ENCODE assay signal across 39 mouse cellular contexts in the genomic region with DNA sequence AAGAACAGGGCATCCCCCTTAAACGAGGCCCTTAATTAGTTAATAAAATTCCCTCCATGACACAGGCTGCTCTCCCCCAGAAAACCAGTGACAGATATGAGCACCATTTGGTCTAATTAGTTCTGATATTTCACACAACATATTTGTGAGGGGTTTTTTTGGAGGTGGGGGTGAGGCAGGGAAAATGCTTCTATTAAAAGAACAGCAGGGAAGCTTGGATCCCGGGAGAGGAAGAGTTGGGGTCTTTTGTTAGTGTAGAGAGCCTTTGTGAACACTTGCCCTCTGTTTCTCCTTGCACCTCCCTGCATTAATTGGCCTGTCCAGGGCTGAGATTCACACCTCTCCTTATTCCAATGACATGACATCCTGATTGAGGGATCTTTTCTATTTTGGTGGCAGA. TPM values are rescaled to one million over a fixed set of nuclear protein-coding genes. Genes with fewer than 3 reads are reported as not detected.
DNase-seq lines count a peak whose midpoint lies in the region; ATAC-seq and TF ChIP-seq lines count a peak whose summit lies in the region.
"Had no signal": no experiment of that assay in that cellular context is flagged by ENCODE, and none has a peak within 500 bp of the region (broad histone marks: within the 10 kb centered on the region; RNA-seq: fewer than 3 reads in every experiment).

No protein-coding gene starts in this region.

- no peak for TF ChIP-seq CTCF in forebrain, postnatal 0 days (IDR thresholded peaks at IDR 0.05; ENCODE audit: low read depth)
- no peak for TF ChIP-seq CTCF in kidney, adult 2 months (conservative IDR thresholded peaks at IDR 0.05; ENCODE audit: insufficient read depth, insufficient read length, low read depth, low read length)

- no peak overlapping the region for H3K9ac ChIP-seq in forebrain, embryonic 11.5 days (ENCODE audit: low read length)
- H3K9ac ChIP-seq in forebrain, embryonic 12.5 days = no peak overlapping the region
- H3K9ac ChIP-seq in forebrain, postnatal 0 days = no peak overlapping the region
- H3K9ac ChIP-seq: heart, embryonic 12.5 days; hindbrain, embryonic 14.5 days; kidney, embryonic 15.5 days; liver, embryonic 14.5 days; lung, embryonic 14.5 days had no signal

- H3K4me3 ChIP-seq in forebrain, embryonic 11.5 days (ENCODE audit: low read depth, low read length) = no peak overlapping the region
- H3K4me3 ChIP-seq in forebrain, embryonic 10.5 days = no peak overlapping the region
- H3K4me3 ChIP-seq in forebrain, embryonic 12.5 days (replicated peaks) = no peak overlapping the region
- H3K4me3 ChIP-seq in forebrain, postnatal 0 days (ENCODE audit: low read depth, low read length) = no peak overlapping the region
- H3K4me3 ChIP-seq in kidney, adult 2 months (ENCODE audit: insufficient read depth, low read depth, low read length) = no peak overlapping the region
- H3K4me3 ChIP-seq: erythroblast, embryonic 14.5 days; heart, adult 2 months; heart, embryonic 12.5 days; kidney, embryonic 15.5 days had no signal

- 15% methylated on average over 2 of the region's 2 CpGs for WGBS in forebrain, embryonic 11.5 days
- WGBS in forebrain, embryonic 10.5 days = 29% methylated on average over 2 of the region's 2 CpGs
- WGBS in forebrain, embryonic 12.5 days = 9% methylated on average over 2 of the region's 2 CpGs
- WGBS in forebrain, postnatal 0 days = 11% methylated on average over 2 of the region's 2 CpGs
- 29% methylated on average over 2 of the region's 2 CpGs for WGBS in kidney, adult 2 months

- H3K27me3 ChIP-seq in forebrain, embryonic 11.5 days (ENCODE audit: control insufficient read depth, insufficient read depth, low read length) = no peaks in the 10 kb centered on the region
- H3K27me3 ChIP-seq in forebrain, embryonic 10.5 days (ENCODE audit: poor library complexity, severe bottlenecking) = no peaks in the 10 kb centered on the region
- no peaks in the 10 kb centered on the region for H3K27me3 ChIP-seq in forebrain, embryonic 12.5 days
- no peaks in the 10 kb centered on the region for H3K27me3 ChIP-seq in forebrain, postnatal 0 days (ENCODE audit: insufficient read depth, low read length)
- no peaks in the 10 kb centered on the region for H3K27me3 ChIP-seq in kidney, adult 2 months (replicated peaks; ENCODE audit: control insufficient read depth, insufficient read depth, low read length)
- H3K27me3 ChIP-seq: heart, embryonic 12.5 days; kidney, embryonic 15.5 days had no signal

- peak; percentile 42; the same call in 1 of the 2 replicates for ATAC-seq in forebrain, embryonic 11.5 days (replicated peaks; ENCODE audit: low FRiP score)
- peak; percentile 36; the same call in 1 of the 2 replicates for ATAC-seq in forebrain, embryonic 12.5 days (ENCODE audit: low FRiP score)
- peak; percentile 59 for ATAC-seq in forebrain, postnatal 0 days
- ATAC-seq: intestine, postnatal 0 days had no signal

- no peaks in the 10 kb centered on the region for H3K9me3 ChIP-seq in forebrain, embryonic 11.5 days (ENCODE audit: control insufficient read depth, low read length)
- no peaks in the 10 kb centered on the region for H3K9me3 ChIP-seq in forebrain, embryonic 10.5 days
- no peaks in the 10 kb centered on the region for H3K9me3 ChIP-seq in forebrain, embryonic 12.5 days
- H3K9me3 ChIP-seq in forebrain, postnatal 0 days (ENCODE audit: low read length) = no peaks in the 10 kb centered on the region
- H3K9me3 ChIP-seq: G1E; heart, embryonic 12.5 days; kidney, embryonic 15.5 days had no signal

- H3K36me3 ChIP-seq in forebrain, embryonic 11.5 days (ENCODE audit: control insufficient read depth, insufficient read depth, low read length) = no peaks in the 10 kb centered on the region
- H3K36me3 ChIP-seq in forebrain, embryonic 10.5 days (replicated peaks) = no peaks in the 10 kb centered on the region
- H3K36me3 ChIP-seq in forebrain, embryonic 12.5 days (replicated peaks) = no peaks in the 10 kb centered on the region
- H3K36me3 ChIP-seq in forebrain, postnatal 0 days (ENCODE audit: insufficient read depth) = no peaks in the 10 kb centered on the region
- no peaks in the 10 kb centered on the region for H3K36me3 ChIP-seq in kidney, adult 2 months (ENCODE audit: control insufficient read depth, insufficient read depth, low read length)
- H3K36me3 ChIP-seq: G1E; heart, embryonic 12.5 days; kidney, embryonic 15.5 days had no signal

- no peak for DNase-seq in forebrain, embryonic 11.5 days (ENCODE audit: low spot score)
- no peak for DNase-seq in forebrain, embryonic 10.5 days (ENCODE audit: extremely low spot score, low spot score)
- peak; percentile 21 to 30 for DNase-seq in layer of hippocampus, postnatal 10 days (ENCODE audit: low spot score in 2 of 2)
- DNase-seq in layer of hippocampus, adult 9-10 months (ENCODE audit: low spot score) = no peak
- DNase-seq in forebrain, postnatal 0 days = peak; percentile 21
- DNase-seq in embryo, embryonic 10.5 days (ENCODE audit: low spot score) = no peak
- no peak for DNase-seq in kidney, adult 2 months
- DNase-seq: adrenal gland, postnatal 14 days; cerebellum, adult 18-20 months; cerebellum, postnatal 10 days; gastrocnemius, postnatal 25 days; heart, adult 2 months; kidney, postnatal 25 days; liver; lung, embryonic 14.5 days; lung, postnatal 14 days; midbrain, embryonic 14.5 days; right cerebral cortex, postnatal 4 days; thymus, postnatal 14 days had no signal

- TF ChIP-seq POLR2A in kidney, adult 2 months (IDR thresholded peaks at IDR 0.05; ENCODE audit: low read depth, low read length) = no peak

- no peaks in the 10 kb centered on the region for H3K4me1 ChIP-seq in forebrain, embryonic 11.5 days (replicated peaks; ENCODE audit: control insufficient read depth, insufficient read depth, low read length)
- peaks cover 6% of the 10 kb centered on the region for H3K4me1 ChIP-seq in forebrain, embryonic 10.5 days
- no peaks in the 10 kb centered on the region for H3K4me1 ChIP-seq in forebrain, embryonic 12.5 days
- peaks cover 4% of the 10 kb centered on the region; the same call in 1 of the 2 replicates for H3K4me1 ChIP-seq in forebrain, postnatal 0 days (ENCODE audit: insufficient read depth)
- H3K4me1 ChIP-seq in kidney, adult 2 months (ENCODE audit: control insufficient read depth, insufficient read depth, low read length) = no peaks in the 10 kb centered on the region
- H3K4me1 ChIP-seq: heart, embryonic 12.5 days; kidney, embryonic 15.5 days had no signal

- H3K27ac ChIP-seq in forebrain, embryonic 11.5 days (ENCODE audit: low read depth, low read length) = no peak overlapping the region; the same call in 1 of the 2 replicates
- H3K27ac ChIP-seq in forebrain, embryonic 10.5 days = no peak overlapping the region
- H3K27ac ChIP-seq in forebrain, embryonic 12.5 days = peak overlapping the region; percentile 20; the same call in 1 of the 2 replicates
- no peak overlapping the region; the same call in 1 of the 2 replicates for H3K27ac ChIP-seq in forebrain, postnatal 0 days (ENCODE audit: low read depth, low read length)
- no peak overlapping the region for H3K27ac ChIP-seq in kidney, adult 2 months (ENCODE audit: insufficient read depth, low read depth, low read length)
- H3K27ac ChIP-seq: heart, adult 2 months; hindbrain, embryonic 14.5 days; kidney, embryonic 15.5 days; liver, embryonic 14.5 days had no signal

- no peak overlapping the region for H3K4me2 ChIP-seq in forebrain, embryonic 11.5 days (ENCODE audit: low read depth, low read length, severe bottlenecking)
- no peak overlapping the region for H3K4me2 ChIP-seq in forebrain, embryonic 12.5 days
- no peak overlapping the region for H3K4me2 ChIP-seq in forebrain, postnatal 0 days (ENCODE audit: low read depth)
- H3K4me2 ChIP-seq: heart, embryonic 12.5 days; hindbrain, embryonic 14.5 days; kidney, embryonic 15.5 days; lung, embryonic 14.5 days had no signal

RNA-seq across cellular contexts. Expression of gene 1700012A03Rik, which starts 6.5 kb away (rescaled TPM):
- polyA plus RNA-seq in forebrain, embryonic 11.5 days (2014; fragmentation: Nextera tagmentation; extraction: Ambion mirVana) = not detected in 2 replicates
- polyA plus RNA-seq in forebrain, embryonic 10.5 days (2016; fragmentation: Nextera tagmentation; extraction: Ambion mirVana) = not detected in 2 replicates
- not detected for total RNA-seq in layer of hippocampus, postnatal 10 days (2021)
- polyA plus RNA-seq in forebrain, embryonic 12.5 days (2016; fragmentation: Nextera tagmentation; extraction: Ambion mirVana) = not detected in 2 replicates
- not detected in 2 replicates for total RNA-seq in forebrain, postnatal 0 days (2014; rRNA removed)
- not detected in 2 replicates for polyA plus RNA-seq in forebrain, postnatal 0 days (2015; fragmentation: Nextera tagmentation; extraction: Ambion mirVana)
- polyA plus RNA-seq in kidney, adult 2 months (2012; rRNA removed) = 0.10 and 0.14 TPM in 2 replicates
- total RNA-seq: adrenal gland, postnatal 14 days; CH12.LX; common myeloid progenitor, adult 5-6 weeks; G1E; gastrocnemius, adult 18-20 months; gastrocnemius, postnatal 25 days; heart, adult 2 months; hematopoietic stem cell, adult 5-6 weeks; left cerebral cortex, postnatal 14 days; neutrophil, adult 5-6 weeks had no signal
- polyA plus RNA-seq: C2C12; embryonic facial prominence, embryonic 14.5 days; erythroblast, embryonic 14.5 days; G1E; heart, adult 2 months; heart, embryonic 12.5 days; heart, postnatal 0 days; hindbrain, embryonic 14.5 days; intestine, postnatal 0 days; kidney, embryonic 15.5 days; limb, embryonic 11.5 days; liver, embryonic 14.5 days; lung, embryonic 14.5 days; midbrain, embryonic 14.5 days; stomach, embryonic 14.5 days; urinary bladder, adult 2 months had no signal

Comparison
In these comparisons a context has a peak if more than half of its experiments do, and no peak if none do; other contexts are left out.
1. DNase-seq: peak in layer of hippocampus, postnatal 10 days (2 of 2) and forebrain, postnatal 0 days (single experiment); none in forebrain, embryonic 11.5 days (single experiment), forebrain, embryonic 10.5 days (single experiment), layer of hippocampus, adult 9-10 months (single experiment), embryo, embryonic 10.5 days (single experiment) and kidney, adult 2 months (single experiment).
2. Peak in every context shown above with its lines, with median percentiles within 50 percentile points of each other: ATAC-seq.